Mouse (Mus musculus) heart, adult 2 months (tissue): ENCODE results near the gene Kcnk18. TPM values are rescaled to one million over a fixed set of nuclear protein-coding genes. Genes with fewer than 3 reads are reported as not detected.
A peak's percentile ranks its signal among the peaks of the same experiment; 100 is the strongest.

ENCODE experiments used
- DNase-seq, 2 experiments: peaks; one replicate each; pipeline ENCODE4 v3.0.0; 2021
- H3K27ac ChIP-seq: fragments of 200-600 bp; 2 replicates; pipeline ENCODE4 v1.8.1; 2022
- H3K27me3 ChIP-seq: fragments of 200-500 bp; 2 replicates; pipeline ENCODE4 v1.6.1; 2012; ENCODE audit warnings: mild to moderate bottlenecking, low read length, inconsistent platforms, mixed read lengths; ENCODE audit not compliant: control insufficient read depth, insufficient read depth
- H3K36me3 ChIP-seq: fragments of 200-500 bp; 2 replicates; pipeline ENCODE4 v1.6.1; 2012; ENCODE audit warnings: low read length, inconsistent platforms; ENCODE audit not compliant: control insufficient read depth, insufficient read depth
- H3K4me1 ChIP-seq: fragments of 200-500 bp; 2 replicates; pipeline ENCODE4 v1.6.1; 2011; ENCODE audit warnings: low read length; ENCODE audit not compliant: control insufficient read depth, insufficient read depth
- H3K4me3 ChIP-seq: fragments of 200-600 bp; 2 replicates; pipeline ENCODE4 v1.8.1; 2022
- H3K79me2 ChIP-seq: fragments of 200-500 bp; replicated peaks from 2 replicates; pipeline ENCODE4 v1.6.1; 2012; ENCODE audit warnings: mild to moderate bottlenecking, inconsistent platforms, low read length, moderate library complexity, mixed read lengths; ENCODE audit not compliant: control insufficient read depth, insufficient read depth
- H3K9ac ChIP-seq: fragments of 200-500 bp; 2 replicates; pipeline ENCODE4 v1.6.1; 2012; ENCODE audit warnings: low read depth, mild to moderate bottlenecking, control low read depth, inconsistent platforms, low read length, mixed read lengths
- CTCF ChIP-seq: fragments of 200-600 bp; IDR thresholded peaks from 2 replicates; pipeline ENCODE4 v1.8.1; 2022; ENCODE audit warnings: antibody characterized with exemption, mild to moderate bottlenecking, moderate library complexity
- EP300 ChIP-seq: fragments of 200-500 bp; IDR thresholded peaks from 2 replicates; pipeline ENCODE4 v1.6.1; 2011; ENCODE audit warnings: low read depth, low read length, control low read depth; ENCODE audit not compliant: insufficient read depth
- POLR2A ChIP-seq: fragments of 200-500 bp; IDR thresholded peaks from 2 replicates; pipeline ENCODE4 v1.6.1; 2011; ENCODE audit warnings: mild to moderate bottlenecking, low read depth, low read length, control low read depth; ENCODE audit not compliant: insufficient read depth
- WGBS: fragments of 180-500 bp; shearing (Covaris S2); methylation state at CpG from one replicate; pipeline ENCODE4 v1.1.7; 2018; 5-methylcytosine and 5-hydroxymethylcytosine counted together
- intact Hi-C: fragments of 180-260 bp; cut with DNase I; formaldehyde crosslinking; loops from one replicate; pipeline ENCODE4 v1.15.1; 2025
- long read RNA-seq: library from polyadenylated mRNA; stranded (forward); transcript quantifications from one replicate; pipeline ENCODE4 v2.0.0, GENCODE M21; 2021
- polyA plus RNA-seq: library from polyadenylated mRNA; depleted of rRNA; stranded (reverse); fragments of >200 nt; gene quantifications from 2 replicates; pipeline ENCODE4 v1.2.3, GENCODE M21; 2012; rRNA removed
- total RNA-seq, 2 experiments: library from RNA; stranded (reverse); gene quantifications; 2 replicates each; pipeline ENCODE4 v1.2.3; 2021

The Kcnk18 gene
- total RNA-seq (not detected), polyA plus RNA-seq (not detected in 2 replicates)
- long read RNA-seq: 0 reads

DNA sequence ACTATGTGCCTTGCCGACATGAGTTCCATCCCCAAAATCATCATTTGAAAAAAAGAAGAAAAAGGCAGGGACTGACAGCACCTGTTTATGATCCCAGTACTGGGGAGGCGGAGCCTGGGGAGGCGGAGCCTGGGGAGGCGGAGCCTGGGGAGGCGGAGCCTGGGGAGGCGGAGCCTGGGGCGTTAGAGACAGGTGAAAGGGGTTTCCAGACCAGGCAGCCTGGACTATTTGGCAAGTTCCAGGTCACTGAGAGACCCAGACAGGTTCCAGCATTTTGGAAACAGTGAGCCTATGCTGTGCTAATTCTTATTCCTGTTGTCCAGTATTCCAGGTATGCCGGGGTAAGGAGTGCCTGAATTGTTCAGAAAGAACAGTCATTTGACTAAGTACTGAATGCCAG, at the start of gene Kcnk18:
TSS of gene Kcnk18 (plus strand) at position 224 of the 400 bp plus-strand sequence.
- Histone ChIP-seq H3K79me2 (no peaks in the 10 kb centered on the region), H3K36me3 (no peaks in the 10 kb centered on the region), H3K9ac (no peak within 1 kb of the TSS), H3K27ac (no peak within 1 kb of the TSS), H3K27me3 (no peaks in the 10 kb centered on the region), H3K4me3 (no peak within 1 kb of the TSS), H3K4me1 (no peaks in the 10 kb centered on the region)
- no peak for DNase-seq
- TF ChIP-seq CTCF (no peak), EP300 (no peak), POLR2A (no peak)
- 79% methylated on average over 8 of the region's 8 CpGs for WGBS
- intact Hi-C loops: no loop called here

DNA sequence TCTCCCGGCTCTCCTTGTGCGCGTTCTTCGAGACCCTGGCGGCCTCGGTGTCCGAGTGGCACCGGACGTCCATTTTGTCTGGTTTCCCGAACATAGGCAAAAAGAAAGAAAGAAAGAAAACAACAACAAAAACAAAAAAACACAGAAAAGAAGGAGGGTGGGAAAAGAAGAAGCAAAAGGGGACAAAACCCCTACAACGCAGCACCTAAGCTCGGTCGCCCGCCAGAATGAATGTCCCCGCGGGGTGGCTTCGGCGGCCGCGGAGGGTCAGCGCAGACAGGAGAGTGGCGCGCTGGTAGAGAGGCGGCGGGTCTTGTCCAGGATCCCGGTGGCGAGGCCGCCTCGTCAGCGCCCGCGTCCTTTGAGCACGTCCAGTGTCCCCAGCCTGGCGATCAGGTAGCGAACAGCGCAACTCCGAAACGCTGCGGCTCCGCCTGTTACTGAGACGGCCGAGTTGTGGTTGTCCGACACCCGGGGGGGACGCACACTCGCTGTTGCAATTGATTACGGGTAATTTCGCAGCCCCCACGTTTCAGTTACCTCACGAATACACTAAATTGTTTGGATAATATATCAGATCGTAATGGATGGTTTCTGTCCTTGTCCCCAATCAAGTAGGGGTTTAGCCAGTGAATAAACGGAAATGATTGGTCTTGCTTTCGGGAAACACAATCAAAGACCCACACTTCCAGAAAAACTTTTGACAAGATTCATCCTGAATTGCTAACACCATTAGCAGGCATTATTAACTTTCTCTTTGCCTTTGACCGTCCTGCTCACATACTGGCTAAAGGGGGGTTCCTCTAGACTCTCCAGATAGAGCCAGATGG, 48.9 kb upstream of the Kcnk18 start, which contains the start of gene Vax1:
TSS of gene Vax1 (minus strand) at position 121 of the 830 bp plus-strand sequence.
- intact Hi-C loops: no loop called here
- Histone ChIP-seq H3K9ac (0 out of 2 replicates have a peak within 1 kb of the TSS, but pooled peaks have one; percentile 32), H3K27me3 (peaks cover 40% of the 10 kb centered on the region), H3K27ac (no peak within 1 kb of the TSS), H3K36me3 (no peaks in the 10 kb centered on the region), H3K4me1 (0 out of 2 replicates have a peak, but pooled peaks cover 1% of the 10 kb centered on the region), H3K79me2 (no peaks in the 10 kb centered on the region), H3K4me3 (peak within 1 kb of the TSS; percentile 33)
- TF ChIP-seq CTCF: no peak
- TF ChIP-seq POLR2A: no peak
- TF ChIP-seq EP300: no peak
- DNase-seq: peak in 1 of 2 experiments; percentile 11
- 1% methylated on average over 54 of the region's 54 CpGs for WGBS

DNA sequence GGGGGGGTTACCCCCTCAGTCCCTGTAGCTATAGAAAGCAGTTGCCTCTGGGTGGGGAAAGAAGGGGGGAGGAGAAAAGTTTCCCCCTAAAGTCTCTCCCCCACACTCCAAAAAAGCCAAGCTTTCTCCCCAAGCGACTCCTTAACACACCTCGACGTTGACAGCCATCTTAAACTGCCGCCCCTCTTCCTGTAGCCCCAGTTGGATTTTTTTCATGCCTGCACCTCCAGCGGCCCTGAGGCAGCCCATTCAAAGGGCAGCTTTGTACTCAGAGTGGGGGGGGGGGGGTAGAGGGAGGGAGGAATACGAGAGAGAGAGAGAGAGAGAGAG, 48.3 kb upstream of the Kcnk18 start:
- Histone ChIP-seq H3K4me1 (0 out of 2 replicates have a peak, but pooled peaks cover 1% of the 10 kb centered on the region), H3K27ac (no peak overlapping the region), H3K27me3 (peaks cover 40% of the 10 kb centered on the region), H3K4me3 (no peak overlapping the region), H3K9ac (no peak overlapping the region), H3K79me2 (no peaks in the 10 kb centered on the region), H3K36me3 (no peaks in the 10 kb centered on the region)
- 2% methylated on average over 6 of the region's 6 CpGs for WGBS
- intact Hi-C loops: no loop called here
- no peak for DNase-seq
- no peak for TF ChIP-seq POLR2A
- TF ChIP-seq EP300: no peak
- TF ChIP-seq CTCF: no peak

DNA sequence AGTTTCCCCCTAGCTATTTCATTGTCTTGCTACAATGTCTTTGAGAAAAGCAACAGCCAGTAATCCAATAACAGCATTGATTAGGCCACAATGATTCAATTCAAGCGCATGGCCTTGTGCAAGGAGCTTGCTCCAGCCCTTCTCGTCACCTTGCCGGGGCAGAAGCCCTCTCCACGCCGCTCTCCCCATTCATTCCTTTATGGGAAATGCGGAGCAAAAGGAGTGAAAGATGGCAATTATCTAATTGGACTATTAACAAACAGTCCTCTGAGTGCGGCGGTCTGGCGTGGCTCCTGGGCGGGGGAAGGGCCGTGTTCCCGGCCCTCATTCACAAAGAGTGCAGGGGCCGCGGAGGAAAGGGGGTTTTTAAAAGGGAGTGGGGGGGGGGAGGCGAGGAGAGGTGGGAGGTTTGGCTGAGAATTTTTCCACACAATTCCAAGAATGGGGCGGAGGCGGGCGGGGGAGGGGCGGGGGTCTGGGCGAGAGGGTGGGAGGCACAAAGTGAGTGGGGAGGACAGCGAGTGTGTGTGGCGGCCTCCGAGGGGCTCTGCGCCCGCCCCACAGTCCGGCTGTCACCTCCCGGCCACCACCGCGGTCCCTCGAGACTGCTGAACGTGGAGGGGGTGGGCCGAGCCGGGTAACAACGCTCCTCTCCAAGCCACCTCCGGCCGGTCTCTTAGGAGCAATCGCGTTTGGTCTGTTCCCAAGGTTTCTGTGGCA, 47.7 kb upstream of the Kcnk18 start:
- no peak for DNase-seq
- Histone ChIP-seq H3K79me2 (no peaks in the 10 kb centered on the region), H3K27me3 (peaks cover 39% of the 10 kb centered on the region), H3K4me1 (0 out of 2 replicates have a peak, but pooled peaks cover 1% of the 10 kb centered on the region), H3K27ac (no peak overlapping the region), H3K4me3 (no peak overlapping the region), H3K36me3 (no peaks in the 10 kb centered on the region), H3K9ac (no peak overlapping the region)
- intact Hi-C loops: no loop called here
- TF ChIP-seq EP300 (no peak), CTCF (no peak), POLR2A (no peak)
- 6% methylated on average over 38 of the region's 38 CpGs for WGBS

DNA sequence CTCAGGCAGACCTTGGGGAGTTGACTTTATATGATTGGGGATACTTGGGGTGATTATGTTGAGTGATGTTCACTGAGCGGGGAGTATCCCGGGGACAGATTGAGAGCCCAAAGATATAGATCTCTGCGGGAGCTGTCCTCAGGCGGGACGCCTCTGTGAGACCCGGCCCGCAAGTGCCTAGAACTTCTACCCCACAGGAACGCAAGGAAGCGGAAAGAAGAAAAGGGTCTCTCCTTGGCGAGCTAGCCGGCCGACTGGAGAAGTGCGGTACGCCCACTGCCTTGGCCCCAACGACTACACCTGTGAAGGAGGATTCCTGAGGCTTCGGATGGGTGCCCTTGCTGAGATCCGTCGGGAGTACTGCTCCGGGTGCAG, 47.2 kb upstream of the Kcnk18 start:
- Histone ChIP-seq H3K27ac (no peak overlapping the region), H3K4me1 (0 out of 2 replicates have a peak, but pooled peaks cover 1% of the 10 kb centered on the region), H3K4me3 (no peak overlapping the region), H3K79me2 (no peaks in the 10 kb centered on the region), H3K36me3 (no peaks in the 10 kb centered on the region), H3K9ac (no peak overlapping the region), H3K27me3 (peaks cover 34% of the 10 kb centered on the region)
- TF ChIP-seq CTCF (no peak), POLR2A (no peak), EP300 (no peak)
- intact Hi-C loops: no loop called here
- no peak for DNase-seq
- WGBS: 1% methylated on average over 19 of the region's 19 CpGs
